ENCODE assay signal across 21 mouse cellular contexts in genomic region chr9:42423649-42424048, GRCm38 (mm10). TPM values are rescaled to one million over a fixed set of nuclear protein-coding genes. Genes with fewer than 3 reads are reported as not detected.
DNase-seq lines count a peak whose midpoint lies in the region; ATAC-seq lines count a peak whose summit lies in the region.
"Had no signal": no experiment of that assay in that cellular context is flagged by ENCODE, and none has a peak within 500 bp of the region (broad histone marks: within the 10 kb centered on the region; RNA-seq: fewer than 3 reads in every experiment).

No protein-coding gene starts in this region.

- no peak overlapping the region for H3K27ac ChIP-seq in intestine, embryonic 16.5 days (ENCODE audit: low read length)
- no peak overlapping the region for H3K27ac ChIP-seq in liver, embryonic 11.5 days (ENCODE audit: low read depth, low read length)
- H3K27ac ChIP-seq: embryonic facial prominence, embryonic 13.5 days; forebrain, embryonic 10.5 days; heart, embryonic 10.5 days; hindbrain, embryonic 14.5 days; macrophage; midbrain, embryonic 13.5 days; stomach, embryonic 15.5 days had no signal

- H3K4me2 ChIP-seq in intestine, embryonic 16.5 days (ENCODE audit: low read depth, low read length): no peak overlapping the region
- no peak overlapping the region for H3K4me2 ChIP-seq in liver, embryonic 11.5 days
- H3K4me2 ChIP-seq: embryonic facial prominence, embryonic 13.5 days; hindbrain, embryonic 14.5 days; midbrain, embryonic 13.5 days; stomach, embryonic 15.5 days had no signal

- no peak overlapping the region for H3K9ac ChIP-seq in intestine, embryonic 16.5 days (ENCODE audit: low read depth, low read length)
- no peak overlapping the region for H3K9ac ChIP-seq in liver, embryonic 11.5 days (ENCODE audit: low read depth, low read length)
- H3K9ac ChIP-seq: embryonic facial prominence, embryonic 13.5 days; hindbrain, embryonic 14.5 days; midbrain, embryonic 13.5 days; stomach, embryonic 15.5 days had no signal

- 71% methylated on average over 2 of the region's 2 CpGs for WGBS in intestine, embryonic 16.5 days
- WGBS in liver, embryonic 11.5 days: 79% methylated on average over 2 of the region's 2 CpGs

- no peaks in the 10 kb centered on the region for H3K36me3 ChIP-seq in intestine, embryonic 16.5 days (ENCODE audit: control insufficient read depth, insufficient read depth, low read length)
- peaks cover 10% of the 10 kb centered on the region for H3K36me3 ChIP-seq in liver, embryonic 11.5 days (ENCODE audit: control insufficient read depth, insufficient read depth, low read length)
- H3K36me3 ChIP-seq: stomach, embryonic 15.5 days had no signal

- H3K9me3 ChIP-seq in intestine, embryonic 16.5 days (ENCODE audit: control insufficient read depth, low read length): no peaks in the 10 kb centered on the region
- H3K9me3 ChIP-seq in liver, embryonic 11.5 days (ENCODE audit: control insufficient read depth, low read length): no peaks in the 10 kb centered on the region
- H3K9me3 ChIP-seq: embryonic facial prominence, embryonic 13.5 days; forebrain, embryonic 10.5 days; heart, embryonic 10.5 days; midbrain, embryonic 13.5 days; stomach, embryonic 15.5 days had no signal

- H3K4me1 ChIP-seq in intestine, embryonic 16.5 days (ENCODE audit: control insufficient read depth, insufficient read depth, low read length): no peaks in the 10 kb centered on the region
- H3K4me1 ChIP-seq in liver, embryonic 11.5 days (replicated peaks; ENCODE audit: control insufficient read depth, insufficient read depth, low read length): peaks cover 9% of the 10 kb centered on the region
- H3K4me1 ChIP-seq: embryonic facial prominence, embryonic 13.5 days; stomach, embryonic 15.5 days had no signal

- H3K27me3 ChIP-seq in intestine, embryonic 16.5 days (replicated peaks; ENCODE audit: control insufficient read depth, insufficient read depth, low read length): no peaks in the 10 kb centered on the region
- H3K27me3 ChIP-seq in liver, embryonic 11.5 days (replicated peaks; ENCODE audit: control insufficient read depth, insufficient read depth, low read length): no peaks in the 10 kb centered on the region
- H3K27me3 ChIP-seq: embryonic facial prominence, embryonic 13.5 days; midbrain, embryonic 13.5 days; stomach, embryonic 15.5 days had no signal

- ATAC-seq in CD4-positive, CD25-positive, alpha-beta regulatory T cell, adult 4 months: no peak
- ATAC-seq in intestine, embryonic 16.5 days: peak; percentile 82
- no peak for ATAC-seq in liver, embryonic 11.5 days (replicated peaks; ENCODE audit: low FRiP score)
- ATAC-seq: midbrain, embryonic 13.5 days had no signal

- no peak overlapping the region for H3K4me3 ChIP-seq in intestine, embryonic 16.5 days (ENCODE audit: low read length)
- H3K4me3 ChIP-seq in liver, embryonic 11.5 days (ENCODE audit: low read depth, low read length): no peak overlapping the region
- H3K4me3 ChIP-seq: embryonic facial prominence, embryonic 13.5 days; forebrain, embryonic 10.5 days; heart, embryonic 10.5 days; midbrain, embryonic 13.5 days; stomach, embryonic 15.5 days had no signal

- DNase-seq in CD4-positive, CD25-positive, alpha-beta regulatory T cell, adult 2 months (ENCODE audit: low read depth, low spot score): peak; percentile 49
- DNase-seq in lung, postnatal 14 days: peak; percentile 22
- DNase-seq in natural killer cell, adult 2 months (ENCODE audit: low spot score in 2 of 2): no peak
- no peak for DNase-seq in layer of hippocampus, postnatal 25 days (ENCODE audit: extremely low spot score in 1 of 2, low spot score in 1 of 2)
- DNase-seq in liver, embryonic 11.5 days (ENCODE audit: low spot score): no peak
- DNase-seq in frontal cortex, postnatal 14 days (ENCODE audit: low spot score in 2 of 2): no peak
- DNase-seq: cerebellum, adult 8-10 months; kidney, adult 2 months; kidney, postnatal 36 days; liver; spleen, adult 18-20 months had no signal

RNA-seq across cellular contexts. Expression of gene Tecta, which starts 23.9 kb away (rescaled TPM):
- not detected for polyA plus RNA-seq in CD4-positive, CD25-positive, alpha-beta regulatory T cell, adult 4 months (2017; shearing (Covaris generic))
- polyA plus RNA-seq in intestine, embryonic 16.5 days (2015; fragmentation: Nextera tagmentation; extraction: Ambion mirVana): 0.20 and 0.23 TPM in 2 replicates
- total RNA-seq in layer of hippocampus, postnatal 25 days (2021): under 1 TPM; 0.44 to 0.94 TPM
- 0.08 TPM in 1 of 2 replicates, not detected in the other for polyA plus RNA-seq in liver, embryonic 11.5 days (2014; fragmentation: Nextera tagmentation; extraction: Ambion mirVana)
- total RNA-seq: neutrophil, adult 5-6 weeks had no signal
- polyA plus RNA-seq: macrophage had no signal

Comparison
In these comparisons a context has a peak if more than half of its experiments do, and no peak if none do; other contexts are left out.
1. DNase-seq: peak in CD4-positive, CD25-positive, alpha-beta regulatory T cell, adult 2 months (single experiment) and lung, postnatal 14 days (single experiment); none in natural killer cell, adult 2 months (0 of 2), layer of hippocampus, postnatal 25 days (0 of 2), liver, embryonic 11.5 days (single experiment) and frontal cortex, postnatal 14 days (0 of 2).